Mouse (Mus musculus) kidney, embryonic 14.5 days (tissue): ENCODE results near the gene Tbc1d9. TPM values are rescaled to one million over a fixed set of nuclear protein-coding genes. Genes with fewer than 3 reads are reported as not detected.

ENCODE experiments used
- ATAC-seq: fragments of 200-750 bp; cut with Nextera tagmentation; 2 replicates; pipeline ENCODE4 v1.8.0; 2017; ENCODE audit warnings: moderate number of reproducible peaks, mild to moderate bottlenecking, moderate TSS enrichment, moderate library complexity; ENCODE audit not compliant: low FRiP score, low TSS enrichment
- H3K27ac ChIP-seq: fragments of 300-500 bp; sonication (generic); 2 replicates; pipeline ENCODE4 v1.5.1; 2014; ENCODE audit warnings: low read depth, mild to moderate bottlenecking, low read length, moderate library complexity, mixed read lengths
- H3K27me3 ChIP-seq: fragments of 300-500 bp; sonication (generic); 2 replicates; pipeline ENCODE4 v1.6.1; 2014; ENCODE audit warnings: mild to moderate bottlenecking, low read length; ENCODE audit not compliant: control insufficient read depth, insufficient read depth
- H3K36me3 ChIP-seq: fragments of 300-500 bp; sonication (generic); 2 replicates; pipeline ENCODE4 v1.6.1; 2014; ENCODE audit warnings: low read length, mixed read lengths; ENCODE audit not compliant: control insufficient read depth, insufficient read depth
- H3K4me1 ChIP-seq: fragments of 300-500 bp; sonication (generic); 2 replicates; pipeline ENCODE4 v1.6.1; 2014; ENCODE audit warnings: low read length, mixed read lengths; ENCODE audit not compliant: control insufficient read depth, insufficient read depth
- H3K4me2 ChIP-seq: fragments of 300-500 bp; sonication (generic); replicated peaks from 2 replicates; pipeline ENCODE4 v1.6.1; 2014; ENCODE audit warnings: low read depth, mild to moderate bottlenecking, low read length
- H3K4me3 ChIP-seq: fragments of 300-500 bp; sonication (generic); 2 replicates; pipeline ENCODE4 v1.5.1; 2014; ENCODE audit warnings: mild to moderate bottlenecking, low read length
- H3K9ac ChIP-seq: fragments of 300-500 bp; sonication (generic); 2 replicates; pipeline ENCODE4 v1.6.1; 2014; ENCODE audit warnings: low read depth, mild to moderate bottlenecking, low read length, moderate library complexity
- H3K9me3 ChIP-seq: fragments of 300-500 bp; sonication (generic); 2 replicates; pipeline ENCODE4 v1.6.1; 2016; ENCODE audit warnings: low read length; ENCODE audit not compliant: control insufficient read depth
- WGBS: fragments of 180-500 bp; shearing (Covaris S2); extraction: QIAGEN DNeasy Blood & Tissue Kit; methylation state at CpG from one replicate; pipeline ENCODE4 v1.1.7; 2014; 5-methylcytosine and 5-hydroxymethylcytosine counted together
- polyA plus RNA-seq: library from polyadenylated mRNA; unstranded; fragments of >200 nt; fragmentation: Nextera tagmentation; extraction: Ambion mirVana; gene quantifications from 2 replicates; pipeline ENCODE4 v1.2.1, GENCODE M21; 2014

Tbc1d9 gene
- polyA plus RNA-seq, 1 experiment from 2014 or later, result 3.4 TPM

GRCm38 (mm10) chr8:83215065-83215464, 49.9 kb downstream of the Tbc1d9 start:
- Histone ChIP-seq H3K36me3 (no peaks in the 10 kb centered on the region), H3K27me3 (no peaks in the 10 kb centered on the region), H3K9ac (no peak overlapping the region), H3K27ac (no peak overlapping the region), H3K4me2 (no peak overlapping the region), H3K9me3 (no peaks in the 10 kb centered on the region), H3K4me3 (no peak overlapping the region), H3K4me1 (no peaks in the 10 kb centered on the region)
- 70% methylated on average over 5 of the region's 5 CpGs for WGBS
- no peak for ATAC-seq

- ATAC-seq, result no peak
- Histone ChIP-seq H3K27me3 (no peaks in the 10 kb centered on the region), H3K27ac (no peak overlapping the region), H3K9ac (no peak overlapping the region), H3K4me1 (no peaks in the 10 kb centered on the region), H3K9me3 (no peaks in the 10 kb centered on the region), H3K36me3 (no peaks in the 10 kb centered on the region), H3K4me2 (no peak overlapping the region), H3K4me3 (no peak overlapping the region)
- 79% methylated on average over 6 of the region's 6 CpGs for WGBS
Observed at GRCm38 (mm10) chr8:83216520-83216919, 51.4 kb downstream of the Tbc1d9 start.

- no peaks in the 10 kb centered on the region for H3K36me3 ChIP-seq
- H3K4me1 ChIP-seq, result no peaks in the 10 kb centered on the region
- no peak overlapping the region for H3K27ac ChIP-seq
- 89% methylated on average over 9 of the region's 9 CpGs for WGBS
- H3K27me3 ChIP-seq, result no peaks in the 10 kb centered on the region
- ATAC-seq, result no peak
- H3K4me2 ChIP-seq, result no peak overlapping the region
- no peak overlapping the region for H3K9ac ChIP-seq
- no peak overlapping the region for H3K4me3 ChIP-seq
- no peaks in the 10 kb centered on the region for H3K9me3 ChIP-seq
Observed at GRCm38 (mm10) chr8:83217196-83217595, 52.0 kb downstream of the Tbc1d9 start.

GRCm38 (mm10) chr8:83217891-83218290, 52.7 kb downstream of the Tbc1d9 start:
- no peak overlapping the region for H3K9ac ChIP-seq
- H3K27ac ChIP-seq, result no peak overlapping the region
- WGBS, result 91% methylated on average over 2 of the region's 2 CpGs
- H3K4me2 ChIP-seq, result no peak overlapping the region
- H3K9me3 ChIP-seq, result no peaks in the 10 kb centered on the region
- no peaks in the 10 kb centered on the region for H3K36me3 ChIP-seq
- no peak for ATAC-seq
- H3K27me3 ChIP-seq, result no peaks in the 10 kb centered on the region
- no peaks in the 10 kb centered on the region for H3K4me1 ChIP-seq
- no peak overlapping the region for H3K4me3 ChIP-seq

GRCm38 (mm10) chr8:83219392-83219791, 54.2 kb downstream of the Tbc1d9 start:
- Histone ChIP-seq H3K4me2 (no peak overlapping the region), H3K27me3 (no peaks in the 10 kb centered on the region), H3K4me1 (no peaks in the 10 kb centered on the region), H3K27ac (no peak overlapping the region), H3K36me3 (no peaks in the 10 kb centered on the region), H3K4me3 (no peak overlapping the region), H3K9ac (no peak overlapping the region), H3K9me3 (no peaks in the 10 kb centered on the region)
- WGBS, result 89% methylated on average over 8 of the region's 8 CpGs
- no peak for ATAC-seq

- no peaks in the 10 kb centered on the region for H3K4me1 ChIP-seq
Observed at GRCm38 (mm10) chr8:83220746-83221145, 55.6 kb downstream of the Tbc1d9 start.

GRCm38 (mm10) chr8:83224754-83225416, 59.7 kb downstream of the Tbc1d9 start:
- no peak overlapping the region for H3K4me2 ChIP-seq
- no peak overlapping the region for H3K27ac ChIP-seq
- H3K4me3 ChIP-seq, result no peak overlapping the region
- H3K9ac ChIP-seq, result no peak overlapping the region
- no peaks in the 10 kb centered on the region for H3K4me1 ChIP-seq
- H3K9me3 ChIP-seq, result no peaks in the 10 kb centered on the region
- no peaks in the 10 kb centered on the region for H3K36me3 ChIP-seq
- WGBS, result 76% methylated on average over 5 of the region's 5 CpGs
- no peaks in the 10 kb centered on the region for H3K27me3 ChIP-seq
- no peak for ATAC-seq

More at GRCm38 (mm10) chr8:83220746-83221145, 55.6 kb downstream of the Tbc1d9 start:
- H3K9me3 ChIP-seq, result no peaks in the 10 kb centered on the region
- H3K4me3 ChIP-seq, result no peak overlapping the region
- 85% methylated on average over 3 of the region's 3 CpGs for WGBS
- no peak overlapping the region for H3K27ac ChIP-seq
- no peaks in the 10 kb centered on the region for H3K36me3 ChIP-seq
- no peaks in the 10 kb centered on the region for H3K27me3 ChIP-seq
- ATAC-seq, result no peak
- H3K9ac ChIP-seq, result no peak overlapping the region
- H3K4me2 ChIP-seq, result no peak overlapping the region

GRCm38 (mm10) chr8:83225598-83225997, 60.4 kb downstream of the Tbc1d9 start:
- H3K9me3 ChIP-seq, result no peaks in the 10 kb centered on the region

GRCm38 (mm10) chr8:83227336-83227735, 62.2 kb downstream of the Tbc1d9 start:
- Histone ChIP-seq H3K36me3 (no peaks in the 10 kb centered on the region), H3K9ac (no peak overlapping the region), H3K9me3 (no peaks in the 10 kb centered on the region), H3K27me3 (no peaks in the 10 kb centered on the region), H3K4me2 (no peak overlapping the region), H3K4me1 (no peaks in the 10 kb centered on the region), H3K27ac (no peak overlapping the region), H3K4me3 (no peak overlapping the region)
- 93% methylated on average over 5 of the region's 5 CpGs for WGBS
- no peak for ATAC-seq

More at GRCm38 (mm10) chr8:83225598-83225997, 60.4 kb downstream of the Tbc1d9 start:
- no peaks in the 10 kb centered on the region for H3K4me1 ChIP-seq
- no peaks in the 10 kb centered on the region for H3K36me3 ChIP-seq
- ATAC-seq, result no peak
- H3K9ac ChIP-seq, result no peak overlapping the region
- 82% methylated on average over 2 of the region's 2 CpGs for WGBS
- H3K4me2 ChIP-seq, result no peak overlapping the region
- H3K27me3 ChIP-seq, result no peaks in the 10 kb centered on the region
- no peak overlapping the region for H3K4me3 ChIP-seq
- no peak overlapping the region for H3K27ac ChIP-seq
